Mouse (Mus musculus) T-helper 1 cell (primary cell): ENCODE measurements around the gene Bmp8b.

ENCODE experiments used
- in situ Hi-C: fragments of 300-600 bp; cut with MboI, MseI; formaldehyde crosslinking; loops from one replicate; pipeline ENCODE4 v1.15.1; 2025; ENCODE audit warnings: high pct_unique_total_duplicates

The Bmp8b gene

DNA sequence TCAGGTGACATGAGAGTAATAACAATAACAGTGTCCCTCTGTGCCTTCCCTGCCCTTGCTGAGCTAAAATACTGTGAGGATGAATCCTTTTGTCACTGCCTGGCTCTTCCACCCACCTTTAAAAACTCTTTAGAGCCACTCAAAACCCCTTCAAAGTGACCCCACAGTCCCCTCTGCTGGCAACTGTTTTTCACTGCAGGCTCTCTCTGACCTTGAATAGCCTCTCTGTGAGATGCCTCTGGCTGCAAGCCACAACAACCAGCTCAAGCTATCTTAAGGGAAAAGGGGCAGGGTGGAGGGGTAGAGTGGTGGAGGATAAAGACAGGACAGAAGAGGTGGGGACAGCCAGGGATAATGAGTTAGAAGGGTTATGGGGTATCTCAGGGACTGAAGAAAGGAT, 66.8 kb downstream of the Bmp8b start:
- in situ Hi-C loops, result no loop called here
